10 mouse cellular contexts compared by ENCODE assay signal in the genomic region with DNA sequence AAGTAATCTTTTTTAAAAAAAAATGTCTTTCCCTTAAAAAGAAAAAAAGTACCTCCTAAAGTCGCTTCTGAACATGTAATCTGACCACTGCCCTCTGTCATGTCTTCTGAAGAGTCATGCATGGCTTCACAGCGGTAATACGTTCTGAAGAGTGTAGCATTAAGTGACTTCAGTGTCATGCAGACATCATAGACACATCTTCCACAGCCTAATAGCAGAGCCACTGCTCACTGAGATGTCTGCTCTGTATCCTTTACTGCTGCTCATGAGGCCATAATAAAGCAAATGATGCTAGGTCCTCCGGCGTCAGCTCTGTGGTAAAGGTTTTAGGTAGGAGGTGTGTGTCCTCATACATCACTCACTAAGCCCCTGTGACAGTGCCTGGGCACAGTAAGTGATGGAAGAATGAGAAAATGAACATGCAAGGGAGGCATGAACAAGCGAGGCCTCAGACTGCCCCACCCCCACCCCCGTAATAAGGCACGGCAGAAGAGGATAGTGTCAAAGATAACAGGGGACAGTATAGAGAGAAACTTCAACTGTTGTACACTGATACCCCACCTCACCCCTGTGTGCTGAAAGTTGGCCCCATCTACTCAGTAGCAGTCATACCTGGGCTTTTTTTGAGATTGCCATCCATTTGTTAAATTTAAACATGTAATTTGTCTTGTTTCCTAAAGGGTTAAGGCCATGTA.
"Had no signal": no experiment of that assay in that cellular context is flagged by ENCODE, and none has a peak within 500 bp of the region (broad histone marks: within the 10 kb centered on the region; RNA-seq: fewer than 3 reads in every experiment).

No protein-coding gene starts in this region.

- H3K9ac ChIP-seq: limb, embryonic 12.5 days; midbrain, embryonic 15.5 days; neural tube, embryonic 12.5 days had no signal

- H3K4me3 ChIP-seq: layer of hippocampus, adult 2 months; limb, embryonic 12.5 days; midbrain, embryonic 15.5 days; neural tube, embryonic 12.5 days had no signal

- H3K27ac ChIP-seq: layer of hippocampus, adult 2 months; limb, embryonic 12.5 days; midbrain, embryonic 15.5 days; neural tube, embryonic 12.5 days; stomach, postnatal 0 days had no signal

- H3K4me2 ChIP-seq: limb, embryonic 12.5 days; midbrain, embryonic 11.5 days; midbrain, embryonic 15.5 days; neural tube, embryonic 12.5 days had no signal

- ATAC-seq: midbrain, embryonic 15.5 days had no signal

- H3K9me3 ChIP-seq: limb, embryonic 12.5 days; midbrain, embryonic 15.5 days; neural tube, embryonic 12.5 days had no signal

- DNase-seq: kidney, adult 18-20 months; kidney, postnatal 10 days; kidney, postnatal 4 days; lung, postnatal 36 days had no signal

- H3K27me3 ChIP-seq: limb, embryonic 12.5 days; midbrain, embryonic 15.5 days; neural tube, embryonic 12.5 days had no signal

- H3K4me1 ChIP-seq: limb, embryonic 12.5 days; midbrain, embryonic 15.5 days; neural tube, embryonic 12.5 days had no signal
